Mouse (Mus musculus): ENCODE measurements around the gene Lim2. TPM values are rescaled to one million over a fixed set of nuclear protein-coding genes. Genes with fewer than 3 reads are reported as not detected.

Lim2 gene
- total and polyA plus RNA-seq, 3 experiments, result not detected

DNA sequence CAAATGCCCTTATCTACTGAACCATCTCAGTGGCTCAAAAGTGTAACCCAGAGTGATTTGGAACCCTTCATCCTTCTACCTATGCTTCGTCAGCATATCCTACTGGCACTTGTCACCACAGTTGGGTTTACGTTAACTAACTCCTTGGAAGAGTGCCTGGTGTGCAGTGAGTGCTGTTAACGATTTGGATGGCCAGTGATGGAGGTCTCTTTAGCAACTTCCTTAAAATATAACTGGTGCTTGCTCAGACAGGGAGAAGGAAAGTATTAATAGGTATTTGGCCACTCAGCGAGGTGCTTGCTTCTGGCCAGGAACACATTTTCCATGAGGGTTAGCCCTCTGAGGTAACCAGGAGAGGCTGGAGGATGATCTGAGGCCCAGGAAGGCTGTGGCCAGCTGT, 20.3 kb downstream of the Lim2 start:
- no peak for TF ChIP-seq ELF1 (IDR thresholded peaks at IDR 0.05; ENCODE audit: low read depth, low read length)
- no peak for TF ChIP-seq GABPA (IDR thresholded peaks at IDR 0.05; ENCODE audit: low read depth, low read length)
- no peak for TF ChIP-seq TCF12 (IDR thresholded peaks at IDR 0.05; ENCODE audit: low read depth, low read length)
- TF ChIP-seq BHLHE40 (IDR thresholded peaks at IDR 0.05; ENCODE audit: borderline replicate concordance, low read depth, low read length), result no peak
- no peak for TF ChIP-seq POLR2A (IDR thresholded peaks at IDR 0.05; ENCODE audit: control insufficient read depth in 1 of 2, insufficient read depth in 1 of 2, low read depth in 1 of 2, low read length in 2 of 2, poor library complexity in 1 of 2)
- no peak for TF ChIP-seq NRF1 (IDR thresholded peaks at IDR 0.05; ENCODE audit: insufficient read depth, low read depth, low read length, poor library complexity, severe bottlenecking)
- no peak for TF ChIP-seq ZKSCAN1 (IDR thresholded peaks at IDR 0.05; ENCODE audit: low read depth, low read length)
- H3K27me3 ChIP-seq (ENCODE audit: control insufficient read depth in 1 of 2, insufficient read depth in 2 of 2, low read length in 2 of 2), result no peaks in the 10 kb centered on the region
- H3K4me3 ChIP-seq (ENCODE audit: control insufficient read depth in 1 of 2, insufficient read depth in 1 of 2, low read depth in 2 of 2, low read length in 2 of 2), result no peak overlapping the region
- no peak overlapping the region for H3K27ac ChIP-seq (ENCODE audit: control insufficient read depth, low read depth, low read length)
- H3K36me3 ChIP-seq (ENCODE audit: control insufficient read depth in 1 of 2, insufficient read depth in 2 of 2, low read length in 2 of 2), result peaks cover 0 to 21% of the 10 kb centered on the region in 2 experiments; a peak in 2 of 4 replicates
- peaks cover 2 to 45% of the 10 kb centered on the region in 2 experiments; a peak in 2 of 4 replicates for H3K4me1 ChIP-seq (ENCODE audit: control insufficient read depth in 1 of 2, insufficient read depth in 2 of 2, low read length in 2 of 2)
- no peak for DNase-seq (ENCODE audit: low read depth, low spot score)
- H3K9ac ChIP-seq (ENCODE audit: control insufficient read depth, low read depth, low read length, poor library complexity, severe bottlenecking), result no peak overlapping the region
- peaks cover 25% of the 10 kb centered on the region for H3K79me2 ChIP-seq (ENCODE audit: control insufficient read depth, insufficient read depth, low read length, poor library complexity)
- H3K9me3 ChIP-seq (replicated peaks; ENCODE audit: insufficient read depth, low read length), result no peaks in the 10 kb centered on the region

DNA sequence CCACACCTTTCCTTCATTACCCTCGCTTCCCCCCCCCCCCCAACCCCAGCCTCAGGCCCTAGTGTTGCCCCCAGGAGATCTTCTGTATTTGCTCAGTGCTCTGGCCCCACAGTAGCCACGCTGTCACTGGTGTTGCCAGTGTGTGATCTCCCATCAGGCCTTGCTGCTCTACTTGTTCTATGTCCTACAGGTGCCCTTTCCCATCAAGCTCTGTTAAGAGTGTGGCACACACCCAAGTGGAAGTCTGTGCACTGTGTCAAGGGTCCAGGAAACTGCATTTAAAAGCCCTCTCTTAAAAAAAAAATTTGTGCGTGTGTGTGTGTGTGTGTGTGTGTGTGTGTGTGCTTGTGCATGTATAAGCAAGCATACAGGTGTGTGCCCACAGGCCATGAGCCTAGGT, 20.8 kb downstream of the Lim2 start:
- Histone ChIP-seq H3K79me2 (ENCODE audit: control insufficient read depth, insufficient read depth, low read length, poor library complexity) (peaks cover 24% of the 10 kb centered on the region), H3K27ac (ENCODE audit: control insufficient read depth, low read depth, low read length) (no peak overlapping the region), H3K9me3 (replicated peaks; ENCODE audit: insufficient read depth, low read length) (no peaks in the 10 kb centered on the region), H3K4me1 (ENCODE audit: control insufficient read depth in 1 of 2, insufficient read depth in 2 of 2, low read length in 2 of 2) (peaks cover 2 to 43% of the 10 kb centered on the region in 2 experiments; a peak in 2 of 4 replicates), H3K36me3 (ENCODE audit: control insufficient read depth in 1 of 2, insufficient read depth in 2 of 2, low read length in 2 of 2) (peaks cover 0 to 21% of the 10 kb centered on the region in 2 experiments; a peak in 2 of 4 replicates), H3K9ac (ENCODE audit: control insufficient read depth, low read depth, low read length, poor library complexity, severe bottlenecking) (no peak overlapping the region), H3K27me3 (ENCODE audit: control insufficient read depth in 1 of 2, insufficient read depth in 2 of 2, low read length in 2 of 2) (no peaks in the 10 kb centered on the region), H3K4me3 (ENCODE audit: control insufficient read depth in 1 of 2, insufficient read depth in 1 of 2, low read depth in 2 of 2, low read length in 2 of 2) (no peak overlapping the region)
- TF ChIP-seq SIN3A (IDR thresholded peaks at IDR 0.05; ENCODE audit: low read length) (no peak), MYC (IDR thresholded peaks at IDR 0.05; ENCODE audit: low read depth, low read length) (no peak), SMC3 (IDR thresholded peaks at IDR 0.05; ENCODE audit: low read depth, low read length) (no peak), TAL1 (IDR thresholded peaks at IDR 0.05; ENCODE audit: low read length) (no peak), EP300 (IDR thresholded peaks at IDR 0.05; ENCODE audit: low read depth in 1 of 2, low read length in 2 of 2) (no peak), GATA1 (IDR thresholded peaks at IDR 0.05; ENCODE audit: low read depth, low read length) (no peak), ZKSCAN1 (IDR thresholded peaks at IDR 0.05; ENCODE audit: low read depth, low read length) (no peak), RCOR1 (IDR thresholded peaks at IDR 0.05; ENCODE audit: low read depth, low read length) (no peak), BHLHE40 (IDR thresholded peaks at IDR 0.05; ENCODE audit: borderline replicate concordance, low read depth, low read length) (no peak)
- DNase-seq (ENCODE audit: low read depth, low spot score), result no peak

- Histone ChIP-seq H3K36me3 (ENCODE audit: control insufficient read depth in 1 of 2, insufficient read depth in 2 of 2, low read length in 2 of 2) (peaks cover 0 to 19% of the 10 kb centered on the region in 2 experiments; a peak in 2 of 4 replicates), H3K27me3 (ENCODE audit: control insufficient read depth in 1 of 2, insufficient read depth in 2 of 2, low read length in 2 of 2) (no peaks in the 10 kb centered on the region), H3K9me3 (replicated peaks; ENCODE audit: insufficient read depth, low read length) (no peaks in the 10 kb centered on the region), H3K4me3 (ENCODE audit: control insufficient read depth in 1 of 2, insufficient read depth in 1 of 2, low read depth in 2 of 2, low read length in 2 of 2) (no peak overlapping the region), H3K4me1 (ENCODE audit: control insufficient read depth in 1 of 2, insufficient read depth in 2 of 2, low read length in 2 of 2) (peaks cover 2 to 37% of the 10 kb centered on the region in 2 experiments; a peak in 2 of 4 replicates), H3K9ac (ENCODE audit: control insufficient read depth, low read depth, low read length, poor library complexity, severe bottlenecking) (no peak overlapping the region), H3K79me2 (ENCODE audit: control insufficient read depth, insufficient read depth, low read length, poor library complexity) (peaks cover 15% of the 10 kb centered on the region), H3K27ac (ENCODE audit: control insufficient read depth, low read depth, low read length) (no peak overlapping the region)
- DNase-seq (ENCODE audit: low read depth, low spot score), result no peak
- TF ChIP-seq MYB (IDR thresholded peaks at IDR 0.05; ENCODE audit: low read depth, low read length) (no peak), MAFK (IDR thresholded peaks at IDR 0.05; ENCODE audit: borderline replicate concordance, low read depth, low read length) (no peak), GATA1 (IDR thresholded peaks at IDR 0.05; ENCODE audit: low read depth, low read length) (no peak), ZC3H11A (IDR thresholded peaks at IDR 0.05; ENCODE audit: low read depth, low read length) (no peak), SMC3 (IDR thresholded peaks at IDR 0.05; ENCODE audit: low read depth, low read length) (no peak), ZNF384 (IDR thresholded peaks at IDR 0.05; ENCODE audit: low read depth, low read length) (peak; percentile 58), ETS1 (IDR thresholded peaks at IDR 0.05; ENCODE audit: low read depth, low read length) (no peak)
These were observed 22.3 kb downstream of the Lim2 start for GRCm38 (mm10) chr7:43449811-43450210.

Measured in MEL (cell line).